Mouse (Mus musculus) intestine, embryonic 14.5 days (tissue): Measurements from ENCODE around the gene Ptbp3. TPM values are rescaled to one million over a fixed set of nuclear protein-coding genes. Genes with fewer than 3 reads are reported as not detected.

ENCODE experiments used
- ATAC-seq: fragments of 200-750 bp; cut with Nextera tagmentation; replicated peaks from 2 replicates; pipeline ENCODE4 v1.8.0; 2017; ENCODE audit warnings: low read depth, moderate number of reproducible peaks, moderate TSS enrichment, moderate library complexity; ENCODE audit not compliant: low FRiP score, low TSS enrichment
- DNase-seq: peaks from one replicate; pipeline ENCODE4 v3.0.0-alpha.2; 2018; ENCODE audit warnings: low spot score
- H3K27ac ChIP-seq: fragments of 300-500 bp; sonication (generic); 2 replicates; pipeline ENCODE4 v1.5.1; 2014; ENCODE audit warnings: low read depth, mild to moderate bottlenecking, control low read depth
- H3K27me3 ChIP-seq: fragments of 300-500 bp; sonication (generic); replicated peaks from 2 replicates; pipeline ENCODE4 v1.6.1; 2014; ENCODE audit warnings: low read length, control low read depth; ENCODE audit not compliant: control insufficient read depth, insufficient read depth
- H3K36me3 ChIP-seq: fragments of 300-500 bp; sonication (generic); 2 replicates; pipeline ENCODE4 v1.6.1; 2014; ENCODE audit warnings: low read length, control low read depth; ENCODE audit not compliant: control insufficient read depth, insufficient read depth
- H3K4me1 ChIP-seq: fragments of 300-500 bp; sonication (generic); replicated peaks from 2 replicates; pipeline ENCODE4 v1.6.1; 2014; ENCODE audit warnings: low read length, control low read depth, mixed read lengths; ENCODE audit not compliant: control insufficient read depth, insufficient read depth
- H3K4me2 ChIP-seq: fragments of 300-500 bp; sonication (generic); 2 replicates; pipeline ENCODE4 v1.6.1; 2014; ENCODE audit warnings: low read length
- H3K4me3 ChIP-seq: fragments of 300-500 bp; sonication (generic); 2 replicates; pipeline ENCODE4 v1.5.1; 2014; ENCODE audit warnings: low read depth, low read length, control low read depth, mixed read lengths
- H3K9ac ChIP-seq: fragments of 300-500 bp; sonication (generic); 2 replicates; pipeline ENCODE4 v1.6.1; 2014; ENCODE audit warnings: mild to moderate bottlenecking, low read length
- H3K9me3 ChIP-seq: fragments of 300-500 bp; sonication (generic); 2 replicates; pipeline ENCODE4 v1.6.1; 2016; ENCODE audit warnings: low read length, control low read depth; ENCODE audit not compliant: control insufficient read depth
- WGBS: fragments of 180-500 bp; shearing (Covaris S2); extraction: QIAGEN DNeasy Blood & Tissue Kit; methylation state at CpG from one replicate; pipeline ENCODE4 v1.1.7; 2014; 5-methylcytosine and 5-hydroxymethylcytosine counted together
- polyA plus RNA-seq: library from polyadenylated mRNA; unstranded; fragments of >200 nt; fragmentation: Nextera tagmentation; extraction: Ambion mirVana; gene quantifications from 2 replicates; pipeline ENCODE4 v1.2.1, GENCODE M21; 2014

Gene Ptbp3
- polyA plus RNA-seq, 1 experiment from 2014 or later: 73.7 TPM

- H3K4me1 ChIP-seq: peaks cover 7% of the 10 kb centered on the region
- no peak overlapping the region for H3K4me2 ChIP-seq
- WGBS: 53% methylated on average over 2 of the region's 2 CpGs
- DNase-seq: peak; percentile 33
- H3K27ac ChIP-seq: no peak overlapping the region
- no peak overlapping the region for H3K9ac ChIP-seq
- no peaks in the 10 kb centered on the region for H3K36me3 ChIP-seq
- no peaks in the 10 kb centered on the region for H3K27me3 ChIP-seq
- H3K9me3 ChIP-seq: no peaks in the 10 kb centered on the region
- ATAC-seq: no peak
- H3K4me3 ChIP-seq: no peak overlapping the region
Observed at GRCm38 (mm10) chr4:59455465-59455864, 93.7 kb downstream of the Ptbp3 start.

- H3K9me3 ChIP-seq: no peaks in the 10 kb centered on the region
- 57% methylated on average over 3 of the region's 3 CpGs for WGBS
- H3K4me3 ChIP-seq: no peak overlapping the region
- no peak overlapping the region for H3K9ac ChIP-seq
- H3K4me1 ChIP-seq: no peaks in the 10 kb centered on the region
- H3K27me3 ChIP-seq: no peaks in the 10 kb centered on the region
- ATAC-seq (no peak), DNase-seq (peak; percentile 46)
- H3K4me2 ChIP-seq: no peak overlapping the region
- H3K27ac ChIP-seq: no peak overlapping the region
- H3K36me3 ChIP-seq: no peaks in the 10 kb centered on the region
Observed at GRCm38 (mm10) chr4:59454046-59454445, 95.1 kb downstream of the Ptbp3 start.

- Histone ChIP-seq H3K4me3 (no peak overlapping the region), H3K9me3 (no peaks in the 10 kb centered on the region), H3K4me2 (no peak overlapping the region), H3K36me3 (no peaks in the 10 kb centered on the region), H3K4me1 (peaks cover 5% of the 10 kb centered on the region), H3K27me3 (no peaks in the 10 kb centered on the region), H3K27ac (0 out of 2 replicates have a peak overlapping the region, but pooled peaks have one; percentile 16), H3K9ac (no peak overlapping the region)
- 55% methylated on average over 8 of the region's 8 CpGs for WGBS
- DNase-seq (peak; percentile 52), ATAC-seq (peak; percentile 84)
Observed at GRCm38 (mm10) chr4:59452503-59452933, 96.6 kb downstream of the Ptbp3 start.

DNA sequence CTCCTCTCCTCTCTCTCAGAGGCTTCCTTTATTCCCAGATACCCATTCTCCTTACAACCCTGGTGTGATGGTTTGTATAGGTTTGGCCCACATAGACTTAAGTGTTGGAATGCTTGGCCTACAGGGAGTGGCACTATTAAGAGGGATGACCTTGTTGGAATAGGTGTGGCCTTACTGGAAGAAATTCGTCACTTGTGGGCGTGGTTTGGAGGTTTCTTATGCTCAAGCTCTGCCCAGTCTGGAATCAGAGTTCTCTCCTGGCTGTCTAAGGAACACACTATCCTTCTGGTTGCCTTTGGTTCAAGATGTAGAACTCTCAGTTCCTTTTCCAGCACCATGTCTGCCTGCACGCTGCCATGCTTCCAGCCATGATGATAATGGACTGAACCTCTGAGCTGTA lies 98.3 kb downstream of the Ptbp3 start:
- no peak overlapping the region for H3K4me2 ChIP-seq
- 0 out of 2 replicates have a peak, but pooled peaks cover 4% of the 10 kb centered on the region for H3K9me3 ChIP-seq
- no peaks in the 10 kb centered on the region for H3K27me3 ChIP-seq
- H3K27ac ChIP-seq: no peak overlapping the region
- H3K36me3 ChIP-seq: no peaks in the 10 kb centered on the region
- peak; percentile 24 for DNase-seq
- peaks cover 8% of the 10 kb centered on the region for H3K4me1 ChIP-seq
- no peak for ATAC-seq
- WGBS: 85% methylated on average over 3 of the region's 3 CpGs
- no peak overlapping the region for H3K4me3 ChIP-seq
- no peak overlapping the region for H3K9ac ChIP-seq

DNA sequence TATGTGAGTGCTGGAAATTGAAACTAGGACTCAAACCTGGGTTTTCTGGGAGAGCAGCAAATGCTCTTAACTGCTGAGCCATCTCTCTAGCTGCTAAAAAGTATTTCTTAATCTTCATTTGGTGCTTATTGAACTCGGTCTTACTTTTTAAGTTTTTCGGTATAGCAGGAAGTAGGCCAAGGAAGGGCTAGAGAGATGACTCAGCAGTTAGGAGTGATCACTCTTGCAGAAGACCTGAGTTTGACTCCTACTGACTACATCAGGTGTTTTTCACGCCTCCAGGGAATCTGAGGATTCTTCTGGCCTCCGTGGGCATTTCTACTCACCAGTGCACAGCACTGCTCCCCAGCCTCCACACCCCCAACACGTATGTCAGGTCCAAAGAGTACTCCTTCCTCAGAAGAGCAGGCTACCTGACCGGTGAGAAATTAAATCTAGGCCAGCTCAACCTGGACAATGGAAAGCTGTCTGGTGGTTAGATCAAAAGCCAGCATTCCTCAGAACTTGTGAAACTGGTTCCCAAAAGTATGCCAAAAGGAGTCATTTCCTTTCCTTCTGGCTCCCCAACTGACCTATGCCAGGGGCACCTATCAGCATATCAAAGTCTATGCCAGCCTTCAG lies 98.8 kb downstream of the Ptbp3 start:
- Histone ChIP-seq H3K4me1 (peaks cover 8% of the 10 kb centered on the region), H3K4me3 (no peak overlapping the region), H3K27me3 (no peaks in the 10 kb centered on the region), H3K36me3 (no peaks in the 10 kb centered on the region), H3K9me3 (0 out of 2 replicates have a peak, but pooled peaks cover 4% of the 10 kb centered on the region), H3K27ac (no peak overlapping the region), H3K9ac (no peak overlapping the region), H3K4me2 (no peak overlapping the region)
- DNase-seq (peak; percentile 36), ATAC-seq (no peak)
- 80% methylated on average over 6 of the region's 6 CpGs for WGBS

DNA sequence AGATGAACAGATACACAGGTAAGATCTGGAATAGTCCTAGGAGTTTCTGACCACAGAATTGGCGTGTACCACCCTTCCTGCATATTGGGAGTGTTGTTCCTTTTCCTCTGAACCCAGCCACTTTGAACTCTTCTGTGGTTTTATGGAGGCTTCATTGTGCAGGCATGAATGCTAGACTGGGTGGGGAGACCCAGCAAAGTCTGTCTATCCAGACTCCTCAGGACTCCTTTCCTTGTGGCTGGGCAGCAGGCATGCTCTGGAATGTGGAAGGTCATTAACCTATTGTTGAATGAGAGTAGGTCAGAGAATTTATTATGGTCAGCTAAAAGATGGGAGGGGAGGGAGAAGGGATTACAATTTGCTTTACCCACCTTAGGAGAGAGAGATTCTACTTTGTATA lies 101.9 kb downstream of the Ptbp3 start:
- H3K36me3 ChIP-seq: no peaks in the 10 kb centered on the region
- H3K27me3 ChIP-seq: no peaks in the 10 kb centered on the region
- H3K4me2 ChIP-seq: no peak overlapping the region
- 76% methylated on average over 1 of the region's 1 CpGs for WGBS
- H3K9me3 ChIP-seq: 0 out of 2 replicates have a peak, but pooled peaks cover 4% of the 10 kb centered on the region
- H3K9ac ChIP-seq: no peak overlapping the region
- H3K4me3 ChIP-seq: no peak overlapping the region
- DNase-seq (no peak), ATAC-seq (no peak)
- H3K4me1 ChIP-seq: peaks cover 8% of the 10 kb centered on the region
- no peak overlapping the region for H3K27ac ChIP-seq

DNA sequence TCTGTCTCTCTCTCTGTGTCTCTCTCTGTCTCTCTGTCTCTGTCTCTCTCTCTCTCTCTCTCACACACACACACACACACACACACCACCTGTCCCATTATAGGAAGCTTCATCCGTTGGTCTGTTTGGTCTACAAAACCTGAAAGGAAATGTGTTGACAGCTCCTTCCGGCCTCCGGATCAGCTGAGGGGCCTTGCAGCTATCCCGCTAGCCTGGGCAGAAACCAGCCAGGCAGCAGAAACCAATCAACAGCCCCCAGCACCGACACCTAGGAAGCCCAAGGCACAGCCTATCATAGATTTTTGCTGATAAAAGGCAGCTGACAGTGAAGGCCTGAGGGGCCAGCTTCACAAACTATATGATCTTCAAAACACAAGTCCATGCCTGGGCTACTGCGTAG lies 103.6 kb downstream of the Ptbp3 start:
- H3K9me3 ChIP-seq: 0 out of 2 replicates have a peak, but pooled peaks cover 4% of the 10 kb centered on the region
- DNase-seq (no peak), ATAC-seq (no peak)
- WGBS: 46% methylated on average over 6 of the region's 6 CpGs
- H3K9ac ChIP-seq: no peak overlapping the region
- peaks cover 8% of the 10 kb centered on the region for H3K4me1 ChIP-seq
- H3K27ac ChIP-seq: no peak overlapping the region
- H3K36me3 ChIP-seq: no peaks in the 10 kb centered on the region
- no peaks in the 10 kb centered on the region for H3K27me3 ChIP-seq
- H3K4me3 ChIP-seq: no peak overlapping the region
- H3K4me2 ChIP-seq: no peak overlapping the region

GRCm38 (mm10) chr4:59444994-59445393 lies 104.2 kb downstream of the Ptbp3 start:
- Histone ChIP-seq H3K27me3 (no peaks in the 10 kb centered on the region), H3K4me3 (no peak overlapping the region), H3K4me1 (peaks cover 8% of the 10 kb centered on the region), H3K9ac (no peak overlapping the region), H3K4me2 (no peak overlapping the region), H3K27ac (no peak overlapping the region), H3K9me3 (0 out of 2 replicates have a peak, but pooled peaks cover 4% of the 10 kb centered on the region), H3K36me3 (no peaks in the 10 kb centered on the region)
- no peak for ATAC-seq
- 42% methylated on average over 3 of the region's 3 CpGs for WGBS
- DNase-seq: no peak

- Histone ChIP-seq H3K27ac (no peak overlapping the region), H3K4me3 (no peak overlapping the region), H3K4me1 (peaks cover 11% of the 10 kb centered on the region), H3K9ac (no peak overlapping the region), H3K27me3 (no peaks in the 10 kb centered on the region), H3K36me3 (no peaks in the 10 kb centered on the region), H3K4me2 (no peak overlapping the region), H3K9me3 (0 out of 2 replicates have a peak, but pooled peaks cover 4% of the 10 kb centered on the region)
- DNase-seq (no peak), ATAC-seq (no peak)
- WGBS: 73% methylated on average over 4 of the region's 4 CpGs
Observed at GRCm38 (mm10) chr4:59444085-59444484, 105.1 kb downstream of the Ptbp3 start.
